10 mouse cellular contexts compared by ENCODE assay signal in the genomic region with DNA sequence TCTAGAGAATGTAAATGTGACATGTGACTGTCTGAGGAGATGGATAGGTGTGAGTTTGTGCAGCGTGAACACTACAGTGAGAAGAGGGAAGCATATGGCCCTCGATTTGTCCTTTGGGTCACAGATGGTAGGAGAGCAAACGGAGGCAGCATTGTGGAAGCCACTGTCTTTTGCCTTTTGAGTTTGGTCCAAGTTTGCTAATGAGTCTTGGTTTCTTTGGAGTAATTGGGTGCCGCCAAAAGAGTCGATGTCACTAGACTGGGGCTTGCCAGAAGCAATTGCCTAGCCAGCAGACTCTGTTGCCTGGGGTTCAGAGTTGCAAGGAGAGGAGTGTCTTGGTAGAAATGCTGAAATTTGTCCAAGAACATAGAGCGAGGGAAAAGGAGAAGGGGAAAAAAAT. TPM values are rescaled to one million over a fixed set of nuclear protein-coding genes. Genes with fewer than 3 reads are reported as not detected.
A peak's percentile ranks its signal among the peaks of the same experiment; 100 is the strongest.
DNase-seq lines count a peak whose midpoint lies in the region; ATAC-seq and TF ChIP-seq lines count a peak whose summit lies in the region.
"Had no signal": no experiment of that assay in that cellular context is flagged by ENCODE, and none has a peak within 500 bp of the region (broad histone marks: within the 10 kb centered on the region; RNA-seq: fewer than 3 reads in every experiment).

No protein-coding gene starts in this region.

- peaks cover 45% of the 10 kb centered on the region for H3K4me1 ChIP-seq in forebrain, embryonic 13.5 days
- H3K4me1 ChIP-seq in midbrain, embryonic 15.5 days, result peaks cover 23% of the 10 kb centered on the region
- peaks cover 12% of the 10 kb centered on the region for H3K4me1 ChIP-seq in intestine, embryonic 16.5 days (ENCODE audit: control insufficient read depth, insufficient read depth, low read length)

- TF ChIP-seq CTCF in left cerebral cortex, adult 2 months (IDR thresholded peaks at IDR 0.05), result no peak

- peaks cover 15% of the 10 kb centered on the region for H3K36me3 ChIP-seq in forebrain, embryonic 13.5 days (ENCODE audit: poor library complexity, severe bottlenecking)
- 0 out of 2 replicates have a peak, but pooled peaks cover 4% of the 10 kb centered on the region for H3K36me3 ChIP-seq in midbrain, embryonic 15.5 days (replicated peaks)
- H3K36me3 ChIP-seq in intestine, embryonic 16.5 days (ENCODE audit: control insufficient read depth, insufficient read depth, low read length), result no peaks in the 10 kb centered on the region

- peak overlapping the region; percentile 97 for H3K4me2 ChIP-seq in forebrain, embryonic 13.5 days
- H3K4me2 ChIP-seq in midbrain, embryonic 15.5 days, result peak overlapping the region; percentile 59
- no peak overlapping the region for H3K4me2 ChIP-seq in intestine, embryonic 16.5 days (ENCODE audit: low read depth, low read length)

- H3K27ac ChIP-seq in left cerebral cortex, adult 2 months, result peak overlapping the region; percentile 100
- peak overlapping the region; percentile 97 for H3K27ac ChIP-seq in forebrain, embryonic 13.5 days
- peak overlapping the region; percentile 97 for H3K27ac ChIP-seq in midbrain, embryonic 15.5 days
- H3K27ac ChIP-seq in intestine, embryonic 16.5 days (ENCODE audit: low read length), result no peak overlapping the region

- no peaks in the 10 kb centered on the region for H3K9me3 ChIP-seq in forebrain, embryonic 13.5 days (replicated peaks)
- H3K9me3 ChIP-seq in midbrain, embryonic 15.5 days, result no peaks in the 10 kb centered on the region
- H3K9me3 ChIP-seq in intestine, embryonic 16.5 days (ENCODE audit: control insufficient read depth, low read length), result no peaks in the 10 kb centered on the region

- no peak for DNase-seq in left cerebral cortex, adult 2 months (ENCODE audit: extremely low spot score in 1 of 2, low spot score in 2 of 2)
- DNase-seq in left cerebral cortex, adult 8-10 months (ENCODE audit: low spot score in 2 of 2), result no peak
- peak; percentile 39 to 40 for DNase-seq in cerebellum, adult 18-20 months
- no peak for DNase-seq in urinary bladder, adult 2 months (ENCODE audit: low spot score)
- no peak for DNase-seq in kidney, postnatal 10 days

- no peak overlapping the region for H3K4me3 ChIP-seq in left cerebral cortex, adult 2 months
- no peak overlapping the region for H3K4me3 ChIP-seq in forebrain, embryonic 13.5 days
- H3K4me3 ChIP-seq in midbrain, embryonic 15.5 days, result peak overlapping the region; percentile 67
- H3K4me3 ChIP-seq in intestine, embryonic 16.5 days (ENCODE audit: low read length), result no peak overlapping the region

- H3K9ac ChIP-seq in forebrain, embryonic 13.5 days, result 0 out of 2 replicates have a peak overlapping the region, but pooled peaks have one; percentile 27
- peak overlapping the region; percentile 60; the same call in 1 of the 2 replicates for H3K9ac ChIP-seq in midbrain, embryonic 15.5 days
- H3K9ac ChIP-seq in intestine, embryonic 16.5 days (ENCODE audit: low read depth, low read length), result no peak overlapping the region

- no peaks in the 10 kb centered on the region; the same call in 1 of the 2 replicates for H3K27me3 ChIP-seq in forebrain, embryonic 13.5 days
- no peaks in the 10 kb centered on the region for H3K27me3 ChIP-seq in midbrain, embryonic 15.5 days (replicated peaks)
- H3K27me3 ChIP-seq in intestine, embryonic 16.5 days (replicated peaks; ENCODE audit: control insufficient read depth, insufficient read depth, low read length), result no peaks in the 10 kb centered on the region

- no peak; the same call in 1 of the 2 replicates for ATAC-seq in forebrain, embryonic 13.5 days
- no peak for ATAC-seq in midbrain, embryonic 15.5 days (replicated peaks)
- ATAC-seq in intestine, embryonic 16.5 days, result no peak
- ATAC-seq: lung, postnatal 0 days had no signal

- 53% methylated on average over 6 of the region's 6 CpGs for WGBS in forebrain, embryonic 13.5 days
- 68% methylated on average over 6 of the region's 6 CpGs for WGBS in midbrain, embryonic 15.5 days
- WGBS in intestine, embryonic 16.5 days, result 80% methylated on average over 6 of the region's 6 CpGs

- intact Hi-C loops in left cerebral cortex, adult 2 months (cut with DNase I), result loop anchor here (2.0 kb wide), 3 partner anchors 21 to 45 kb away; a partner anchor contains a TSS

RNA-seq across cellular contexts. Expression of a gene that starts 1.1 kb away (rescaled TPM):
- 10 to 100 TPM; 30.6 to 32.8 TPM for total RNA-seq in left cerebral cortex, adult 2 months (2021)
- 10 to 100 TPM; 21.3 to 28.4 (median 25.4) TPM for total RNA-seq in left cerebral cortex, adult 8-10 months (2022)
- 29.0 and 30.3 TPM in 2 replicates for polyA plus RNA-seq in forebrain, embryonic 13.5 days (2015; fragmentation: Nextera tagmentation; extraction: Ambion mirVana)
- polyA plus RNA-seq in midbrain, embryonic 15.5 days (2015; fragmentation: Nextera tagmentation; extraction: Ambion mirVana), result 26.4 and 26.8 TPM in 2 replicates
- polyA plus RNA-seq in urinary bladder, adult 2 months (2012; rRNA removed), result 7.1 and 8.5 TPM in 2 replicates
- polyA plus RNA-seq in intestine, embryonic 16.5 days (2015; fragmentation: Nextera tagmentation; extraction: Ambion mirVana), result 9.7 and 10.5 TPM in 2 replicates

RNA-seq across cellular contexts. Expression of a gene that starts 10.8 kb away (rescaled TPM):
- 10 to 100 TPM; 18.8 to 20.7 TPM for total RNA-seq in left cerebral cortex, adult 2 months (2021)
- 10 to 100 TPM; 17.8 to 19.6 (median 18.2) TPM for total RNA-seq in left cerebral cortex, adult 8-10 months (2022)
- polyA plus RNA-seq in forebrain, embryonic 13.5 days (2015; fragmentation: Nextera tagmentation; extraction: Ambion mirVana), result 3.6 and 4.7 TPM in 2 replicates
- polyA plus RNA-seq in midbrain, embryonic 15.5 days (2015; fragmentation: Nextera tagmentation; extraction: Ambion mirVana), result 4.1 and 4.6 TPM in 2 replicates
- 8.3 and 8.6 TPM in 2 replicates for polyA plus RNA-seq in urinary bladder, adult 2 months (2012; rRNA removed)
- 4.2 and 4.7 TPM in 2 replicates for polyA plus RNA-seq in intestine, embryonic 16.5 days (2015; fragmentation: Nextera tagmentation; extraction: Ambion mirVana)

RNA-seq across cellular contexts. Expression of a gene that starts 14.6 kb away (rescaled TPM):
- total RNA-seq in left cerebral cortex, adult 2 months (2021), result 1 to 10 TPM; 1.7 to 2.0 TPM
- total RNA-seq in left cerebral cortex, adult 8-10 months (2022), result 1 to 10 TPM; 1.5 to 2.2 (median 1.8) TPM
- 2.5 TPM in 2 replicates for polyA plus RNA-seq in forebrain, embryonic 13.5 days (2015; fragmentation: Nextera tagmentation; extraction: Ambion mirVana)
- polyA plus RNA-seq in midbrain, embryonic 15.5 days (2015; fragmentation: Nextera tagmentation; extraction: Ambion mirVana), result 0.27 and 0.70 TPM in 2 replicates
- polyA plus RNA-seq in urinary bladder, adult 2 months (2012; rRNA removed), result 0.56 and 0.96 TPM in 2 replicates
- polyA plus RNA-seq in intestine, embryonic 16.5 days (2015; fragmentation: Nextera tagmentation; extraction: Ambion mirVana), result 0.24 and 0.28 TPM in 2 replicates
- total RNA-seq: CH12.LX had no signal
- polyA plus RNA-seq: lung, postnatal 0 days had no signal

RNA-seq across cellular contexts. Expression of a gene that starts 25.7 kb away (rescaled TPM):
- total RNA-seq in left cerebral cortex, adult 2 months (2021), result 10 to 100 TPM; 80.2 to 82.8 TPM
- total RNA-seq in left cerebral cortex, adult 8-10 months (2022), result 10 to 100 TPM; 68.5 to 81.5 (median 72.9) TPM
- 6.4 and 8.1 TPM in 2 replicates for polyA plus RNA-seq in forebrain, embryonic 13.5 days (2015; fragmentation: Nextera tagmentation; extraction: Ambion mirVana)
- 14.4 and 14.7 TPM in 2 replicates for polyA plus RNA-seq in midbrain, embryonic 15.5 days (2015; fragmentation: Nextera tagmentation; extraction: Ambion mirVana)
- 9.4 and 13.1 TPM in 2 replicates for polyA plus RNA-seq in urinary bladder, adult 2 months (2012; rRNA removed)
- 2.2 and 2.5 TPM in 2 replicates for polyA plus RNA-seq in intestine, embryonic 16.5 days (2015; fragmentation: Nextera tagmentation; extraction: Ambion mirVana)

RNA-seq across cellular contexts. Expression of a gene that starts 44.9 kb away (rescaled TPM):
- 10 to 100 TPM; 64.9 to 80.9 TPM for total RNA-seq in left cerebral cortex, adult 2 months (2021)
- 10 to 100 TPM; 73.0 to 80.5 (median 79.0) TPM for total RNA-seq in left cerebral cortex, adult 8-10 months (2022)
- 298 and 305 TPM in 2 replicates for polyA plus RNA-seq in forebrain, embryonic 13.5 days (2015; fragmentation: Nextera tagmentation; extraction: Ambion mirVana)
- polyA plus RNA-seq in midbrain, embryonic 15.5 days (2015; fragmentation: Nextera tagmentation; extraction: Ambion mirVana), result 224 and 234 TPM in 2 replicates
- polyA plus RNA-seq in urinary bladder, adult 2 months (2012; rRNA removed), result 108 and 130 TPM in 2 replicates
- 249 and 278 TPM in 2 replicates for polyA plus RNA-seq in intestine, embryonic 16.5 days (2015; fragmentation: Nextera tagmentation; extraction: Ambion mirVana)

Comparison
In these comparisons a context has a peak if more than half of its experiments do, and no peak if none do; other contexts are left out.
1. DNase-seq: peak in cerebellum, adult 18-20 months (2 of 2); none in left cerebral cortex, adult 2 months (0 of 2), left cerebral cortex, adult 8-10 months (0 of 2), urinary bladder, adult 2 months (single experiment) and kidney, postnatal 10 days (single experiment).